Mouse (Mus musculus) thymus, postnatal 36 days (tissue): ENCODE data around the gene Prrg4.
"Not testable (repeated sequence)": the region's sequence is repeated elsewhere in the genome, so short reads cannot be mapped to it uniquely, and the experiment has no call there.

Experiments used
- DNase-seq, 2 experiments: peaks; one replicate each; pipeline ENCODE4 v3.0.0; 2022; ENCODE audit warnings: mixed read lengths in 2 of 2

Gene Prrg4

GRCm38 (mm10) chr2:104849276-104849990 is at the start of gene Prrg4:
Prrg4 (minus strand) TSS chr2:104849876.
- DNase-seq: peak; percentile 67 to 78

GRCm38 (mm10) chr2:104887882-104888566 is 38.3 kb upstream of the Prrg4 start:
- DNase-seq: peak; percentile 57 to 66

GRCm38 (mm10) chr2:104887331-104887730 is 37.7 kb upstream of the Prrg4 start:
- DNase-seq: not testable (repeated sequence)

- DNase-seq: no peak
Observed at GRCm38 (mm10) chr2:104886109-104886508, 36.4 kb upstream of the Prrg4 start.

GRCm38 (mm10) chr2:104878794-104879193 is 29.1 kb upstream of the Prrg4 start:
- DNase-seq: no peak

- no peak for DNase-seq
Observed at GRCm38 (mm10) chr2:104869101-104869500, 19.4 kb upstream of the Prrg4 start.

- no peak for DNase-seq
Observed at GRCm38 (mm10) chr2:104867282-104867855, 17.7 kb upstream of the Prrg4 start, which contains the start of gene Ccdc73. Ccdc73 (plus strand) TSS chr2:104867805.

- DNase-seq: no peak
Observed at GRCm38 (mm10) chr2:104864176-104864860, 14.6 kb upstream of the Prrg4 start.

- DNase-seq: no peak
Observed at GRCm38 (mm10) chr2:104860426-104860825, 10.8 kb upstream of the Prrg4 start.

- DNase-seq: no peak
Observed at GRCm38 (mm10) chr2:104859060-104859459, 9.4 kb upstream of the Prrg4 start.

- not testable (repeated sequence) for DNase-seq
Observed at GRCm38 (mm10) chr2:104858083-104858482, 8.4 kb upstream of the Prrg4 start.

- no peak for DNase-seq
Observed at GRCm38 (mm10) chr2:104856218-104856617, 6.5 kb upstream of the Prrg4 start.

GRCm38 (mm10) chr2:104855732-104856131 is 6.1 kb upstream of the Prrg4 start:
- no peak for DNase-seq

GRCm38 (mm10) chr2:104854836-104855235 is 5.2 kb upstream of the Prrg4 start:
- no peak for DNase-seq

- no peak for DNase-seq
Observed at GRCm38 (mm10) chr2:104852546-104852945, 2.9 kb upstream of the Prrg4 start.

GRCm38 (mm10) chr2:104851686-104852085 is 2.0 kb upstream of the Prrg4 start:
- DNase-seq: no peak

GRCm38 (mm10) chr2:104849991-104850359 is 299 bp upstream of the Prrg4 start:
- DNase-seq: no peak

GRCm38 (mm10) chr2:104848235-104849161 is 1.2 kb downstream of the Prrg4 start:
- peak; percentile 31 to 36 for DNase-seq

- peak; percentile 38 to 44 for DNase-seq
Observed at GRCm38 (mm10) chr2:104847645-104848044, 2.0 kb downstream of the Prrg4 start.

GRCm38 (mm10) chr2:104846638-104847414 is 2.9 kb downstream of the Prrg4 start:
- DNase-seq: peak in 1 of 2 experiments; percentile 5

- no peak for DNase-seq
Observed at GRCm38 (mm10) chr2:104842559-104842958, 7.1 kb downstream of the Prrg4 start.
